Mouse (Mus musculus) kidney, adult 18-20 months (tissue): ENCODE measurements around the gene Lpcat2.
"Not testable (repeated sequence)": the region's sequence is repeated elsewhere in the genome, so short reads cannot be mapped to it uniquely, and the experiment has no call there.

Source experiments
- DNase-seq: peaks from one replicate; pipeline ENCODE4 v3.0.0; 2021

The Lpcat2 gene

GRCm38 (mm10) chr8:92854673-92855072 lies 466 bp upstream of the Lpcat2 start:
- no peak for DNase-seq

DNA sequence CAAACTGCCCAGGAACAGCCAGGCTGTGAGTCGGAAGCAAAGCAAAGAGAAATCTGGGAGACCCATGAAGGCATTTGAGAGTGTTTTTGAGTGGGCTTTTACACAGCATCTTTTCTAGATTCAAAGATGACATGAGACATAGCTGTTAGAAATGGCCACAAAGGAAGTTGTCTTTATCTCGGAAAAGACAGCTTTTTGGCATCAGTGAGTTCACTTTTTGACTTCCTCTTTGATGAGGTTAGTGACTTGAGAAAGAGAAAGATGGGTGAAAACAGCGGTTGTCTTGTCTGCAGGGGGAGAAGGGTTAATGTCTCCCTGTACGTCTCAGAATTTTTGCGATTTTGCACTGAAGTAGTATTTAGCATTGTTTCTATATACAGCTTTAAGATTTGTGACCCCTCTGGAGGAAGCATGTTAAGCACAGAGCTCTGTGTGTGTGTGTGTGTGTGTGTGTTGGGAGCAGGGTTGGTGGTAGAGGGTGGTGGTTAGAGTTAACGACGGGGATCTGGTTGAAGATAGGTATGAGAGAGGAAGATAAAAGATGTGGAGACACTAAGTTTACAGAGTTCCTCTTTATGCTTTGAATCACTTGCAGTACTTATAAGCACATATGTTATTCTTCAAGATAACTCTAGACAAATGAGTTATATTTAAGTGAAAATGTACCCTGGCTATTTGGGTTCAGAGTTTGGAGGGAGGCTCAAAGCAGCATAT lies 1.3 kb downstream of the Lpcat2 start:
- DNase-seq: no peak

DNA sequence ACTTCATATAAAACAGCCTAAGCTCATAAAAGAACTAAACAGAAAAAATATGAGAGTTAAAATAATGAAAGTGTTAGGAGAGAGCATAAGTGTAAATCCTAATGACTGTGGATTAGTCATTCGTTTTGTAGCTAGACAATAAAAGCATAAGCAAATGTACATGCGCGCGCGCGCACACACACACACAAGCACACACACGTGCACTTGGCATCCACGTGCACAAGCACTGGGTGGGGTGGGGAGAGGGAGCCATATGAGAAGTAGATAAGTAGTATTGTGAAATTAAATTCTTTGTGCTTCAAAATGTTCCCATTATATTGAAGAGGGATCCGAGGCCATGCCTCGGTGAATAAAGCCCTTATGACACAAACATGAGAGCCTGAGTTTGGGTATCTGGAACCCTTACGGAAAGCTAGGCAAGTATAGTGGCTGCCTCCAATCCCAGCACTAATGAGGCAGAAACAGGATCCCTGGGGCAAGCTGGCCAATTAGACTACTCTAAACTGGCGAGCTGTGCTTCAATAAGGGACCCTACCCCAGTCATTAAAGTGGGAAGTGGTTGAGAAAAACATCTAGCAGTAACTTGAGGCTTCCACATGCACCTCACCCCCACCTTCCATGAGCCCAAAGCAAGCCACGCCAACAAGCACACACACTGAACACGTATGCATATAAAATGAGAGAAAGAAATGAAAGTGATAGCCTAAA lies 3.5 kb downstream of the Lpcat2 start:
- no peak for DNase-seq

DNA sequence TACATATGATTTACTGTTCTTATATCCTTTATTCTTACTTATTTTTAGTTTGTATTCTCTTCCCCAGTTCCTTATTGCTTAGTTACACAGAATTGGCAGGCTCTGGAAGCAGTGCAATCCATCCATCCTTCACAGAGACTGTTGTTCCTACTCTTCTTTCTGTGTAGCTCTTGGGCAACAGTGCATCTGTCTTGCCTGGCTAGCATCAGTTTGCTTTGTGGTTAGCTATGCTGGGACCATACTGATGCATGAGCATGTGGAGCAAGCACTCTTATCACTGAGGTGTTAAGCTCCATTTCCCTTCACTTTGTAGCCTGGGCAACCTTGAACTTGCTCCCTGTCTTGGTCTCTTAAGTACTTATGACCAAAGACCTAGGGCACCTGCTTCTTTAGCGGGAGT lies 6.8 kb downstream of the Lpcat2 start:
- no peak for DNase-seq

DNA sequence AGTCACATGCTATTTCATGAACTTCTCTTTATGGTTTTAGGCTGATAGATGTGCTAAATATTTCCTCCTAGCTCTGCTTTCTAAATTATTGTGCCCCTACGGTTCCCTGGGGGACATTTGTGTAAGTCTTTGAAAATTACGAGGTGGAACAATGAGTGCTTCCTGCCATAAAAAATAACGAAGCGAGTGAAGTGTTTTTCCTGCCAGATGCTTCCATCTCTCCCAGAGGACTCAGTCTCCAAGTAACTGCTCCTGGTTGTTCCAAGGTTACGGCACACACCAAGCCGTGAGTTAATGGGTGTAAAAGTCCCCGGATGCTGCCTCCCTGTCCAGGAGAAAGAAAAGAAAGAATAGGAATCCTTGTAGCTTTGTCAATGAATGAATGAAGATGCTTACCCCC lies 15.1 kb downstream of the Lpcat2 start:
- no peak for DNase-seq

DNA sequence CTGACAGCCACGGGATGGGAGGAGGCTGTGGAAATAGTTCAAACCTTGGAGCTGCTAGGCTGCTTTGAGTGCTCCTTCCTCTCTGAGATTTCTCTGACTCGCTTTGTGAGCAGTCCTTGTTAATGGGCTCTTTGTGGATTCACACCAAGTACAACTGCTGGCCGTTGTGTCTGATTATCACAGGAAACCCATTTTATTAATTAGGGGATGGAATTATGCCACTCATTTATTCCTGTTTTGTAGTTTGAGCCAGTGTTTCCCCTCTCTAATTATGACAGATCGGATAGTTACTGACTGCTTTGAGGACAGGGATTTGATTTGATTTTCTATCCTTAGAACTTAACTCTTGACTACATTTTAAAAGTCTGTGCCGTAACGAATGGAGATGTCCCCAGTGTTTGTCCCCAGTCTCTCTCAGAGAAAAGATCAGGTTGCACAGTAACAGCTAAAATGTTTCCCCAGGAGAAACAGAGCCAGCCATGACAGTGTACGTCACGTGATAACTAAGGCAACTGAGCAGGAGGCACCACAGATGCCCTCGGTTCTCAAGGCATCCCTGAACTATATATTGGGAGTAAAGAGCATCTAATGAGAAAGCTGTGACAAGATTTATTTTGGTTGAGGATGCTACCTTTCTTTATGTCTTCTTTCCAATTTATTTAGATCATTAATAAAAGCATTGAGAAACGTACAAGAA lies 17.1 kb downstream of the Lpcat2 start:
- no peak for DNase-seq

DNA sequence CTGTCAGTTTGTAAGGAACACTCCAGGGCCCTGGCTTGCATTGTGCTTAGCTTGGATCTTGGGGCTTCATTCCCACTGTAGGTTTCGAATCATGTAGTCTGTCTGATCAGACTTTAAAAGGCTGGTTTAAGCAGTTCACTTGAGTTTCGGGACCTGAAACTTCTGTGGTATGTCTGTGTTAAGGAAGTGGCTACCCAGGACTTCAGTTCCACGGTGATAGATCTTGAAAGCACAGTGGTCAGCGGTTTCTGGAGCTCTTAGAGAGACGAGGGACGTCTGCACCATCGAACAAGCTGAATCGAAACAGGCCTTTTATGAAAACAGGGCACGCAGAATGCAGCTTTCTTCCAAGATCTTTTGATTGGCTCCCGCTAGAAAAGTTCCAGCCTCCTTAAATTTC lies 20.7 kb downstream of the Lpcat2 start:
- no peak for DNase-seq

- DNase-seq: no peak
Measured at GRCm38 (mm10) chr8:92881247-92881646, 26.1 kb downstream of the Lpcat2 start.

DNA sequence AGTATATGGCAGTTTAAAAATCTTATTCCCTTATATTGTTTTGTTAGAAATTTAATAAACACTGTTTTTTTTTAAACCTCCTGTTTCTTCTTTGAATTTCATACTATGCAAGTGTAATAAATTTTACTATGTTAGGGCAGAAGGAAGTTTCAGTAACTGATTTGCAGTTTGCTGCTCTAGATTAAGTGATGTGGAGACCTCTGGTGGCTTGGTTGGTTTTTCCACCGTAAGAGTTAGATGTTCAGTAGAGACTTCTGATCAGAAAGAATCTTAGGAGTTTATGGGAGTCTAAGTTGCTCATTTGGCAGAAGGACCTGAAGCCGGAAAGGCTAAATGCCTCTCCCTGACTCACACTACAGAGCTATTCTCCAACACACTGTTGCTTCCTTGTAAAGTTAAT lies 28.6 kb downstream of the Lpcat2 start:
- no peak for DNase-seq

DNA sequence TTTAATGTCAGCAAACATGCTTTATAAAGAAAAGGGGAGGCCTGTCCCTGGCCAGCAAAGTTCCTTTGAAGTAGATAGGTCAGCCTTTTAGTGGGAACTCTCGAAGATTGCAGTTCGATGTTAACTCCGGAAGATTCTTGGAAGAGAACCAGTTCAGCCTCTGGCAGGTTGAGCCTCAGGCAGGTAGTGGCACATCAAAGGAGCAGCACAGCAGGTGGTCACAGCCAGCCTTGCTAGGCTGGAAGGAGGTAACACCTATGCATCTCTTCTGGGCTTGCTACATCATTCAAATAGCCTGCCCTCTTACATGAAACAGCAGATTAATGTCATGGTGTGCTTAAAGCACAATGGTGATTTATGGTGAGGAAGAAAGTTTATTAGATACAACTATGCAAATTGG lies 37.1 kb downstream of the Lpcat2 start:
- DNase-seq: not testable (repeated sequence)

DNA sequence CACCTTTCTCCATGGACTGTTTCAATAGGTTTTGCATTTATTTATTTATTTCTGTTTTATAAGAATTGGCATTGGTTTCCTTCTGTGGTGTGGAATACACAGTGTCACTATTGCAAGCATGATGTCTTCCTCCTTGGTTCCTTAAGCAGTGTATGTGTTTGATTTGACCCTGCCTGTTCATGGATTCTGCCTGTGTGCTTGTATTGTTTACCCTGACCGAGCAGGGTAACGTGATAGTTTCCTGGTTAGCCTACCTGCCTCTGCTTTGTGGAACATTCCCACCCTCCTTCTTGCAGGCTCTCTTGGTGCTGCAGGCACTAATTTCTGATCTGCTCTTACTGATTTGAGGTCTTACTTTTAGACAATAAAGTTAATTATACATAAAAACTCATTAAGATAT lies 38.7 kb downstream of the Lpcat2 start:
- DNase-seq: no peak

GRCm38 (mm10) chr8:92895053-92895452 lies 39.9 kb downstream of the Lpcat2 start:
- no peak for DNase-seq

DNA sequence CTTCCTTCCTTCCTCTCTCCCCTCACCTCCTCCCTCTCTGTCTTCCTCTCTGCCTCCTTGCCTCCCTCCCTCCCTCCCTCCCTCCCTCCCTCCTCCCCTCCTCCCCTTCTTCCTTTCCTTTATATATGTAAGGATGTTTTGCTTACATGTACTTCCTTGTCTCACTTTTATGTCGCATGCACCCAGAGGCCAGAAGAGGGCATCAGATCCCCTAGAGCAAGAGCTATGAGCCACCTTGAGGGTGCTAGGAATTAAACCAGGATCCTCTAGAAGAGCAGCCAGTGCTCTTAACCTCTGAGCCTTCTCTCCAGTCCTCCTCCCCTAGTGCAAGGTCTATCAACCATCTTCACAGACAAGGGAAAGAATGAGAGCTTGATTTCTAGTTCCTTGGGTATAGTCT lies 40.9 kb downstream of the Lpcat2 start:
- DNase-seq: no peak

GRCm38 (mm10) chr8:92896611-92897010 lies 41.5 kb downstream of the Lpcat2 start:
- no peak for DNase-seq

GRCm38 (mm10) chr8:92897794-92898193 lies 42.7 kb downstream of the Lpcat2 start:
- DNase-seq: no peak

- no peak for DNase-seq
Measured at GRCm38 (mm10) chr8:92899590-92899989, 44.5 kb downstream of the Lpcat2 start.

DNA sequence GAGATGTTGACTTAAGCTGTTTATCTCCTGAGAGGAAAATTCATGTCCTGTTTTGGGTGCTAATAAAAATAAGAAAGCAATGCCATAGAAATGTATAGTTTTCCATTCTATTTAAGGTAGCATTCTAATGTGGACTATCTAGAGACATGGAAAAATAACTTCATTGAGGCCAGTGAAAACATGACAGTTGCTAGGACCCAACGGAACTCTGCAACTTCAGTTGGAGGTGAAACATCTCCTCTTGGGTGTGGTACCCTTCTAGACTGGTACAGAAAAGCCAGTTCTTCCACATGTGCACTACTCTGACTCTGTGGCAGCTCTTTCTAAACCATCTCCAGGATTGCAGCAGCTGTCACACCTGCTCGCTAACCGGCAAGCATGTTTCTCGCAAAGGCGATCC lies 46.0 kb downstream of the Lpcat2 start, which contains the start of gene Capns2:
Gene Capns2, plus strand, starts transcription at position 301 of the 400 bp plus-strand sequence.
- DNase-seq: no peak

DNA sequence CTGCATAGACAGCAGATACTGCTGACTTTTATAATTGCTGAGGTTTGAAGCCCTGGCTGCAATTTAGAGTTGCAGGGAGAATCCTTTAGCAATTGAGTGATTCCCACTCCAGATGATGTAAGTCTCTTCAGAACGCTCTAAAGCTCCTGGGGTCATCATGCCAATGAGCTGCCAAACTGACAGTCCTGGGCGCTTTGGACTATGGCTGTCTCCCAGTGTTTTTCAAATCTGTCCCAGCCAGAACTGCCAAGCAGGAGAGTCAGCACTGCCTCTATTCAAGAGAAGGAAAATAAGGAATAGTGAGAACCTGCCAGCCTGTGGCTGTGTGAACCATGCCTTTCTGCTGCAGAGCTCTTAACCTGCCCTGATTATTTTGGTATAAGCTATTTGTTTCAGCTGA lies 47.8 kb downstream of the Lpcat2 start:
- no peak for DNase-seq

DNA sequence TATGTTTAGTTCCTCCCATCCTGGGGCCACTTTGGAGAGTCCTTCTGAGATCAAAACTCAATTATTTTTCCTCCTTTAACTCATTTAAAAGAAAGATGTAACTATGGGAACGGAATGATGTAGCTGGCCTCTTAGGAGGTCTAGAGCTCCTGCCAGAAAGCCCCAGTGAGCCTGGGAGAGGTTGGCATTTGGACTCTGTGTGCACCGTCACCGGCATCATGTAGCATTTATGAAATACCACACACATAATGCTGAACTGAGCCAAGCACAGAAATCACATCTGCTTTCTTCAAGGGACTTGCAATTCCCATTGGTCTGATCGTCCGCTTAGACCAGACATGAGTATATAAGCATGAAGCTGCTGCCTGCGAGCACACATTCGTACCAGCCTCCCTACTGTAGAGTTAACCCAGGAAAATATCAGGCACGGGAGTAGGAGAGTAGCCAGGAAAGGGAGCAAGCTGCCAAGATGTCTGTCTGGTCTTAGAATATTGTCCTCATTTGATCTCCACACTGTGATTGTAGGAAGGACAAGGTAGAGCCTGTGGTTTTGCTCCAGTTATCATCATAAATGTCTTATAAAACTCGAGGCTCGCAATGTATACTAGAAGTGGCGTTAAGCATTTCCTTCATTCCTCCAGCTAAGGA lies 48.5 kb downstream of the Lpcat2 start:
- DNase-seq: no peak

DNA sequence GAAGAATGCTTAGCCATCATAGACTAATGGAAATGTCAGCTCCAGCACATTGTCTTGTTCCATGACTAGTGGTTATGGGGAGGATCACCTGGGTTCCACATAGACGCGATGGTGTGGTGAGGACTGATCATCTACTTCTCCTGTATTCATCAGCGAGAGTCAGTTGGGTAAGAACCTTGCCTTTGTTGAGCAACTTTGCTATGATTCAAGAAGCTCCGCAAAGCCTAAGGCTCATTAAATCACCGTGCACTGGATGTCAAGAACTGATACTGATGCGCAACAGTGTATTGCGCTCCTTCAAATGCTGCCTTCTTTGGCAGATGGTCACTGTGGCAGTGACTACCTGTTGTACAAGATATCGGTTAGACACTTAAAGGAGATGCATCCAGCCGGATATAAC lies 51.4 kb downstream of the Lpcat2 start:
- DNase-seq: no peak

DNA sequence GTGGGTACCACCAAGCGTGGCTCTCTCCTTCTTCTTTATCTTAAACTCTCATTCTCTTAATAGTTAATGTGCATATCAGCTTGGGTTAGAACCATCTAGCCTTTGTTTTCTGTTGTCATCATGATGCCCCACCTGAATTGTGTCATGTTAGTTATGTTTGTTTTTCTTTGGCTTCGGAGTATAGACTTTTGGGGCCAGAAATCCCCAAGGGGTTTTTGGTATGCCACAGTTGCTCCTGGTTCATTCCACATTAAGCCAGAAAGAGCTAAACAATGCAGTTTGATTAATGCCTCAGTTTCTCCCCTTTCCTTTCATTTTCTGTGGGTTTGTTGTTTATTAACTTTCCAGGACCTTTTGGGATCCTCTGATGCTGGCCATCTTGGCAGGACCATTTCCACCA lies 53.3 kb downstream of the Lpcat2 start:
- DNase-seq: no peak

GRCm38 (mm10) chr8:92911477-92911876 lies 56.3 kb downstream of the Lpcat2 start:
- no peak for DNase-seq

DNA sequence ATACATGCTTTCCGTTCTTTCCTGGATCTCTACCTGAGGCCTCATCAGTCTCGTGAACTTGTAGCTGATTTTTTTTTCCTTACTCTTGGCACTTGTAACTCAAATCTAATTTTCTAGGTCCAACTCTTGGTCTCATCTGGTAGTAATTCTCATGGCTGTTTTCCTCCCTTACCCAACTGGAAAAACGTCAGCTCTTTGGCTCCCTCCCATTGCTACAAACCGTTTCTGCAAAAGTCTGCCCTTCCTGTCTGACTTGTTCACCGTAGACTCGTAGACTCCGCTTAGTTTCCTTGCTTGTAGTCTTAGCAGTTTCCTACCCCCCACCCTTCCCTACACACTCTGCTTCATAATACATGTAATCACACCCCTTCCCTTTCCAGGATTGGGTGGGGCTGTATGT lies 58.3 kb downstream of the Lpcat2 start:
- no peak for DNase-seq

GRCm38 (mm10) chr8:92916082-92916481 lies 60.9 kb downstream of the Lpcat2 start:
- no peak for DNase-seq
